Mouse (Mus musculus): ENCODE measurements at regions not wholly inside any gene's neighbourhood (a gene's known extent, or its start where the extent isn't known, plus 50 kb on each side); places are given as distances from the start of the nearest gene placed in this dataset.

DNA sequence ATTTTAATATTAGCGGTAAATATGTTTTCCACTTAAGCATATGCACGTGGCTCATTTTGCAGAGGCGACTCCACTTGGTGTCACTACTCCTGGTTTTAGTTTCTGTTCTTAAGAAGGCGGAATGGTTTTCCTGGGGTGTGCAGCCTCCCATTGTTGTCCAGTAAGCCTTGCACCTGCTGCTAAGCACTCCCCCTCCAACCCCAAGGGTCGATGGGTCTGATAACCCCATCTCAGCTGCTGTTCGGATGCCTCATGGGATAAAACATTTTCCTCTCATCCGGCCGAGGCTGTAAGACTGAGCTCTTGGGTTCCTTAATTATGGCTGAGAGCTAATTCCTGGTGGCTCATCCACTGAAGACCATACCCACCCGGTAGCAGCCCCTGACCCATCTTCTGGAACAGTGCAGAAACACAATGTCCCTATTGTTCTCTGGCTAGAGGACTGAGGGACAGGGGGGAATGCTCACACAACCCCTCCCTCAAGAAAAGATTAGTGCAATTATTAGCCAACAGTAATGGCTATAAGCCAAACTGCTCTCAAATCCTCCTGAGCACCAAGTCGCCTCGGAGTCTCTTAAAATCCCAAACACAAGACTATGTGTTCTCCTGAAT lies 73.8 kb upstream of the Sox9 start:
- peak overlapping the region; percentile 72 for H3K27ac ChIP-seq
- WGBS, result 38% methylated on average over 11 of the region's 11 CpGs

DNA sequence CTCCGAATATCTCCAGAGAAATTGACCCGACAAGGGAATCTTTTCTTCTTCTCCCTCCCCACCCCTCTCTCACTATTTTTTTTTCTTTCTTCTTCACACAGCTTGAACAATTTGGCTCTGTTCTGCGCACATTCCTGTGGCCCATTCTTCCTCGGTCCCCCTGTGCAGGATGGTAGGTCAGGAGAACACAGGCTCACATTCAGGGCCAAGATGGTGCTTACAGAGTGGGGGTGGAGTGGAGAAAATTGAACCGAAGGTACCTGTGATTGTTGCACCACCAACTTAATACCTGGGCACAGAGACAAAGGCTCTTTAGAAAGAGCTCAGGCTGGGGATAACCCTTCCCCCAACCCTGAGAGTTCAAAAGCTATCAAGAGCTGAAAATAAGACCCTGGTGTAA lies 70.4 kb upstream of the Sox9 start:
- WGBS, result 58% methylated on average over 5 of the region's 5 CpGs
- Histone ChIP-seq H3K36me3 (replicated peaks) (no peaks in the 10 kb centered on the region), H3K27me3 (ENCODE audit: poor library complexity, severe bottlenecking) (no peaks in the 10 kb centered on the region), H3K4me1 (peaks cover 51% of the 10 kb centered on the region), H3K27ac (no peak overlapping the region), H3K9me3 (no peaks in the 10 kb centered on the region), H3K4me3 (no peak overlapping the region)
- DNase-seq (ENCODE audit: extremely low spot score, low spot score), result no peak

More for the DNA sequence above, 73.8 kb upstream of the Sox9 start:
- Histone ChIP-seq H3K4me1 (peaks cover 50% of the 10 kb centered on the region), H3K36me3 (replicated peaks) (no peaks in the 10 kb centered on the region), H3K9me3 (no peaks in the 10 kb centered on the region), H3K4me3 (no peak overlapping the region), H3K27me3 (ENCODE audit: poor library complexity, severe bottlenecking) (no peaks in the 10 kb centered on the region)
- DNase-seq (ENCODE audit: extremely low spot score, low spot score), result no peak

DNA sequence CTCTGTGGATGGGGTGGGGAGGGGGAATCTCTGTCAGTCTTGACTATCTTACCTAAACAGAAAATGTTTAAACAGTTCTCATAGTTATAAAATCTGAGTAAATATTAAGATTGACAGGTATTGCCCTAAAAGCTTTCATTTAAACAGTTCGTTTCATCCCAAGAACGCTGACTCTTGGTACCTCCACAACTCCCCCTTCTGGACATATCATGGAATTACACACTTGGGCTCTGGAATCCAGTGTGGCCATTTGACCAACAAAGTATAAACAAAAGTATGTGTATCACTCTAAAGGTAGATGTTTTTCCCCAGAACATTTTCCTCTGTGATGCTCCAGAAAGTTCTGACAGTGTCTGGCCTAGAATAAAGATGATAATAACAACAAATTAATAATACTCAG lies 63.5 kb upstream of the Sox9 start:
- 81% methylated on average over 2 of the region's 2 CpGs for WGBS

DNA sequence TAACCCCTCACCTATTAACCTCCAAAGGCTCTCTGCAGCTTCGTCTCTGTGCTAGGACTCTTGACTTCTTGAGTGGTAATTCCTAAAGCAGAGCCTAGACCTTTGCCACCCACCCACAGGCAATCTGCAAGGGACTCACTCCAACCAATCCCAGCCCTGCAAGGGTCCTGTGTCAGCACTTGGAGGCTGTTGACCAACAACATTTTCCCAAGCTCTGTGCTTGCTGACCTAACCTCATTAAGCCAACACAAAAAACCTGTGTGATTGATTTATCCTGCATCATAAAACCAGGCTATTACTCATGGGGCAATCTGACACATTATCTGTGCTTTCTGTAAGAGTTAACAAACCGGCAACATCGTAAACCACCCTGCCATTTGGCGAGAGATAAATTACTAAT lies 61.4 kb upstream of the Sox9 start:
- H3K4me1 ChIP-seq, result peaks cover 16% of the 10 kb centered on the region
- no peak for DNase-seq (ENCODE audit: extremely low spot score, low spot score)
- H3K4me3 ChIP-seq, result no peak overlapping the region
- WGBS, result 87% methylated on average over 4 of the region's 4 CpGs
- peaks cover 5% of the 10 kb centered on the region; the same call in 1 of the 2 replicates for H3K9me3 ChIP-seq
- H3K27me3 ChIP-seq (ENCODE audit: poor library complexity, severe bottlenecking), result no peaks in the 10 kb centered on the region
- 0 out of 2 replicates have a peak, but pooled peaks cover 2% of the 10 kb centered on the region for H3K36me3 ChIP-seq (replicated peaks)
- no peak overlapping the region for H3K27ac ChIP-seq

More for the DNA sequence above, 63.5 kb upstream of the Sox9 start:
- no peak overlapping the region for H3K4me3 ChIP-seq
- H3K27ac ChIP-seq, result no peak overlapping the region
- H3K27me3 ChIP-seq (ENCODE audit: poor library complexity, severe bottlenecking), result no peaks in the 10 kb centered on the region
- no peak for DNase-seq (ENCODE audit: extremely low spot score, low spot score)
- peaks cover 16% of the 10 kb centered on the region for H3K4me1 ChIP-seq
- peaks cover 5% of the 10 kb centered on the region; the same call in 1 of the 2 replicates for H3K9me3 ChIP-seq
- 0 out of 2 replicates have a peak, but pooled peaks cover 2% of the 10 kb centered on the region for H3K36me3 ChIP-seq (replicated peaks)

DNA sequence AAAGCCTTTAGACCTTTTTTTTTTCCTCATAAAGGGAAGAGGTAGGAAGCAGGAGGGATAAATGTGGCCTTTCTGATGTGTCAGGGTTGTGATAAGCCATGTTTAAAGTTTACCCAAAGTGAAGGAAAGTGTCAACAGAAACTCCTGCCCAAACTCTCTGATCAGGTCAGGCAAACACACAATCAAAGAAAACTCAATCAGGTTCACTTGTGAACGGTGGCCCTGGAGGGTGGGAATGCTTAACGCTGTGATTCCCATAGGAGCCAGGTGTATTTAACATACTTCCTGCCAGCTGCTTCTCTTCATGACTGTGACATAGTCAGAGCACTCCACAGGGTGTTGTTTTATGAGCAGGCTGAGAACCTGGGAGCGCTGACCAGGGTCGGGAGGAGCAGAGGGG lies 59.1 kb upstream of the Sox9 start:
- Histone ChIP-seq H3K27me3 (ENCODE audit: poor library complexity, severe bottlenecking) (no peaks in the 10 kb centered on the region), H3K27ac (peak overlapping the region; percentile 35; the same call in 1 of the 2 replicates), H3K36me3 (replicated peaks) (0 out of 2 replicates have a peak, but pooled peaks cover 2% of the 10 kb centered on the region), H3K4me3 (no peak overlapping the region), H3K9me3 (peaks cover 4% of the 10 kb centered on the region; the same call in 1 of the 2 replicates), H3K4me1 (peaks cover 4% of the 10 kb centered on the region)
- no peak for DNase-seq (ENCODE audit: extremely low spot score, low spot score)
- 85% methylated on average over 4 of the region's 4 CpGs for WGBS

DNA sequence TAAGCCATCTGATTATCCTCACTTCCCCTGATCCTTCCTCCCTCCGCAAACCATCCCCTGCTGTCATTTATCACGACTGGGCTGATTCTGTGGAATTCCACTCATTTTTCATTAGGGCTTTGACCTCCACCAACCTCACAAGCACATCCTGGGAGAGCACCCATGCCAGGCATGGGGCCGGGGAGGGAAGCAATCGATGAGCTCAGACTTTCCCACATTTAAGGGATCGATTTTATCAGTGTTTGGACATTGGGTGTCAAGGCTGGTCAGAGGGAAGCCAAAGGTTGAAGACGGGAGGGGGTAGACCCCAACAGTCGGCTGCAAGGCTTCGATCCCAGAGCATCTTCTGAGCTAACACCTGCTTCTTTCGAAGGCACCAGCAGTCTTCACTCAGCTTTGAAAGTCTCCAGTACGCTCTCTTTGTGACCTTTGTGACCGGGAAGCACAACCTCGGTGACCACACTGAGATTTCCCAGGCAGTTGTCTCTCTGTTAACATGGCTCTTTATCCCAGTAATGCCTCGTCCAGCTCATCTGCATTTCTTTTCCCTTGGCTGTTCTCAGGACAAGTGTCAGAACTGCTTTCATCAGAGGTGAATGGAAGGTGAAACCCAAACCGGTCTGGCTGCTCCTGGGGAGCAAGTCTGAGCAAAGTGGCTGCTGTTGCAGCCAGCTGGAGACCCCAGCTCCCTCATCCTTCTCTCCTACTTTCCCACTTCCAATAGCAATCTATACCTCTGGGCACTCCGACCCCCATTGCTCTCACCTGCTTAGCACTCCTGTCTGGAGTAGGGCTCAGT lies 53.7 kb upstream of the Sox9 start:
- Histone ChIP-seq H3K27me3 (ENCODE audit: poor library complexity, severe bottlenecking) (no peaks in the 10 kb centered on the region), H3K9me3 (no peaks in the 10 kb centered on the region), H3K27ac (peak overlapping the region; percentile 67), H3K36me3 (replicated peaks) (no peaks in the 10 kb centered on the region), H3K4me1 (peaks cover 15% of the 10 kb centered on the region), H3K4me3 (no peak overlapping the region)
- WGBS, result 38% methylated on average over 15 of the region's 15 CpGs
- DNase-seq (ENCODE audit: extremely low spot score, low spot score), result no peak

Data from forebrain, embryonic 10.5 days (tissue).